Mouse (Mus musculus) MEL-GATA-1-ER (cell line): Measurements from ENCODE around the gene Svop.

ENCODE experiments used
- DNase-seq: peaks from one replicate; pipeline ENCODE4 v3.0.0-alpha.2; 2012; ENCODE audit warnings: low read depth; ENCODE audit errors: extremely low read depth

Gene Svop

DNA sequence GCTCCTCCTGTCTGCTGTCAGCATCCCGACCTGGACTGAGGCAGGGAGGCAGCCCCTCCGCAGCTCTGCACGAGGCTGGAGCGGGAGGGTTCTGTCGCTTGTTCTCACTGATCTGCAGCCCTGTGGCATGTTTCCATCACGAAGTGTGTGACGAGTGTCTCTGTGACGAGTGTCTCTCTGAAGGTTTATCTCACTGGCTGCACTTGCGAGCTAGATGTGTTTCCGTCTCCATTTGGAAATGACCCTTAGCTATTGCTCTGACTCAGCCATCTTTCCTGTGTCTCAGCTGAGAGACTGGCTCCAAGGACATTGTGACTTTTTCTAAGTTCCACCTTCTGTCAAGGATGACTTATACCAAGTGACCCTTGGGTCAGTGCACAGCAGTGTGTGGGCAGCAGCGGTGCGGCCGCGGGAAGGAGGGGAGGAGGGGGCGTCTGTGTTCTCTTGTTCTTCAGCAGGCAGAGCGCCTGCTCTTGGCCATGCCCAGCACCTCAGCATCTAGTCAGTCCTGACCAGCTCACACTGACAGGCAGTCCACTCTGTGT is 15.1 kb upstream of the Svop start:
- no peak for DNase-seq

- DNase-seq, result no peak
These were observed 11.4 kb upstream of the Svop start for GRCm38 (mm10) chr5:114102807-114103206.

DNA sequence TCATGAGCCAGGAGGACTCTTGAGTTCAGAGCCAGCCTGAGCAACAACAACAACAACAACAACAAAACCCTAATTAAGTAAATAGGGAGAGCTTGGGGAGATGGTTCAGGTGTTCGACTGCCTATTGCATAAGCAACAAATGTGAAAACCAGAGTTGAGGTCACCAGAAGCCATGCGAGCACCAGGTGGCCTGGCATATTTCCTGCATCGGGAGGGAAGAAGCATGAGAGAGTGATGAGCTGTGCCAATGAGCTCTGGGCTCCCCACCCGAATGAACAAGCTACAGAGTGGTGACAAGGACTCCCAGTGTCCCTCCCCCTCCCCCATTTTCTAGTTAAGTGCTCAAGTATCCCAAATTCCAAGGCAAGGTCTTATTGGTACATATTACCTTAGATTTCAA is 10.5 kb upstream of the Svop start:
- DNase-seq, result no peak

DNA sequence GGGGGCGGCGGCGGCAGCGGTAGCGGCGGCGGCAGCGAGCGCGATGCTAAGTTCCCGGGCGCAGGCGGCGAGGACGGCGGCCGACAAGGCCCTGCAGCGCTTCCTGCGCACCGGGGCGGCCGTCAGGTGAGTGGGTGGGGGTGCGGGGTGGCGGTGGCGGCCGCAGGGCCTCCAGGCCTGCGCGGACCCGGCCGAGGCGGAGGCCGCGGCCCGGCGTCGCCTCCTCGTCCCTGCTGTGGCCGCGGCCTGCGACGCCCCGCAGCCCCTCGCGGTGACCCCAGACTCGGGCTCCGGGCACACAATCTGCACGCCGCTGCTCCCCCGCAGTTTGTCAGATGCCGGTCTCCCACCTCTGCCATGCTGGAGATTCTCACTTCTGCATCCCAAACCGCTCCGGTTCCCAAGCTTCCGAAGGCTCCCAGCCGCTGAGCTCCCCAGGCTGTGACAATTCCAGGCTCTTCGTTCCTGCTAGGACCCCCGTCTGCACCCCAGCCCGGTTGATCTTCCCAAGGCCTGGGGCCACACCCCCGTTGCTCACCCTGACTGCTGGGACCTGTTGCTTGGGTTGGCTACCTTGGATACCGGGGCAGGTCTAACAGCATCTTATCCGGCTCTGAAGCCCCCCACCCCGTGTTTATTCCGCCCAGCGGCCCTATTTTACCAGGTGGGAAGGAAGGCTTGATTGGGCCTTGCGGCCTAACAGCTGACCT is 9.2 kb upstream of the Svop start:
- no peak for DNase-seq

- peak; percentile 72 for DNase-seq
These were observed 8.5 kb upstream of the Svop start for GRCm38 (mm10) chr5:114099709-114100389.

GRCm38 (mm10) chr5:114090421-114091013 is 853 bp downstream of the Svop start:
- DNase-seq, result no peak

DNA sequence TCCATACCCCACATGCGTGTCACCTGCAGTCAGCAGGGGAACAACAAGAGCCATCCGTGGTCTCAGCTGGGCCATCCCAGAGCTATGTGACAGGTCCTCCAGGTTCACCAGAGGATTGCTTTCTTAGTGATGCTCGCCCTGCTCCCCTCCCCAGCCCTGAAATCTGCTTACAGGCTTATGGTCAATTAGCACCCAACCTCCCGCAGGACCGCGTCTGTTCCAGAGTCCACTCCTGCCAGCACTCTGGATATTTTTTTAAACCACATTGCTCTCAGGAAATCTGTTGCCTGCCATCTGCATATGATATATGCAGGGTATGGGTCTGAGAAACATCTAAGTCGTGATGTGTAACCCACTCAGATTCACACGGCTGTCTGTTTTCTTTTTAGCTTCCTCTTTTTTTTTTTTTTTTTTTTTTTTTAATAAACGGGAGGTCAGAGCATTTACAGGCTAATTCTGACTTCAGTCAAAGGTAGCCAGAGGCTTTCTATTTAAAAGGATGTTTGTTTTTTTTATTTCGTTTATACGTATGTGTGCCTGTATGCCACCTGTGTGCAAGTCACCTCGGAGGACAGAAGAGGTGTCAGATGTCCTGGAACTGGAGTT is 3.4 kb downstream of the Svop start:
- no peak for DNase-seq

DNA sequence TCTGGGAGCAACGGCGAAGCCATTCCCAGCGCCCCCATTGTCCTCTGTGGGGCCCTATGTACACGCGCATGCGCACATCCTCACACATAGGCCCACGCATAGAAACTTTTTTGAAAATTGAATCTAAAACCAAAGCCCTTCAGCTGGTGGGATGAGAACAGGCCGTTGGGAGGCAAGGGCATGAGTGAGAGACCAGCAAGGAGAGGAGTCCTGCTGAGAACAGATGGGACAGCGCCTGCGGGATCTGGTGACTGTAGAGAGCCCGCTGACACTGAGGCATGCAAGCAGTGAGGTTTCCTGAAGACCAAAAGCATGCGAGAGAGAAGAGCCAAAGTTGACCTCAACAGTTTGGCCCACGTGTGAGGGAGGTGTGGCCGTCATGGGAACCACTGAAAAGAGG is 5.9 kb downstream of the Svop start:
- DNase-seq, result no peak

DNA sequence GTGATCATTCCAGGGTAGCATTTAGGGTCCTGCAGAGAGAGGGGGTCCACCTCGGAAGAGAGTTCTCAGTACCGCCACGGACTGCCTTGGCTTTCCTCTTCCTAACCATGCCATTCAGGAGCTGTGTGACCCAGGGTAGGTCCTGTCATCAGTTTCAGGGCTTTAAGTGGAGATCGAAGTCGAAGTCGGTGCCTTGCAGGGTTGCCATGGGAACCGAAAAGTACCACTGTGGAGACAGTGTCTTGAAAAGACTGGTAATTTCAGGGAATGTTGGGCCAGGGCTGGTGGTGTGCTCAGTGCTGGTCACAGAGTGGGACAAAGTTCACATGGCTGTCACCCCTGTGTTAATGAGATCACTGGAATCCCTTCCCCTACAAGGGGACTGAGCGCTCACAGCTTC is 14.4 kb downstream of the Svop start:
- no peak for DNase-seq

- no peak for DNase-seq
These were observed 19.1 kb downstream of the Svop start for GRCm38 (mm10) chr5:114072262-114072661.

GRCm38 (mm10) chr5:114070858-114071257 is 20.5 kb downstream of the Svop start:
- DNase-seq, result no peak

DNA sequence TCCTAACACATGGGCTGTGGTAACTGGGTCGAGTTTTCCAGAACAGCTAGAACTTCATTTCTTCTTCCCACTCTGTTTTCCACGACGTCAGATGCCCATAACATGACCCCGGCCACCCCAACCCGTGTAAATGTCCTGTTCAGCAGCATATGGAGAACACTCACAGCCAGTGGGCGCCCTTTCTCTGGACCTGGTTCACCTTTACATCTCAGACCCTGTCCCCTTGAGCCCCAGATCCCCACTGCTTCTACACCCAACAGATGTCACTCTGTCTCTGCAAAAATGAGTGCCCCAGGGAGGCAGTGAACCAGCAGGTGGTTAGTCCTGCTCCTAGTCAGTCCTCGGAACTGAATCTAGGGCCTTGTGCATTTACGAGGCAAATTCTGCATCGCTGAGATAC is 23.4 kb downstream of the Svop start:
- DNase-seq, result no peak

DNA sequence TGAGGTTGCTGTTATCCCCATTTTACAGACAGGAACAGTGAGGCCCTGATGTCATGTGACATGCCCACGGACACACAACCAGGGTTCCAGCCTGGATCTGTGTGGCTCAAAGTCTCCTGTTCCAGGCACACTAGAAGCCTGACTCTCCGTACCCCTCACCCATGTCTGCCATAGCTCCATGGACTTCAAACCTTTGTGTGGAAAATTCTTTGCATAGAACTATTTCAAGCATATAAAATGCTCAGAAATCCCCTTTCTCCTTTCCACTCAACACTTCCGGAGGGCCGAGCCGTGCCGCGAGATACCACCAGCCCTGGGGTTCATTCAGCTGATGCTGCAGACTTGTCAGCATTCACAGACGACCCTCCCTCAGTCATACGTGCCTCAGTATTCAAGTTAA is 23.8 kb downstream of the Svop start:
- no peak for DNase-seq

- DNase-seq, result no peak
These were observed 24.8 kb downstream of the Svop start for GRCm38 (mm10) chr5:114066601-114067000.

DNA sequence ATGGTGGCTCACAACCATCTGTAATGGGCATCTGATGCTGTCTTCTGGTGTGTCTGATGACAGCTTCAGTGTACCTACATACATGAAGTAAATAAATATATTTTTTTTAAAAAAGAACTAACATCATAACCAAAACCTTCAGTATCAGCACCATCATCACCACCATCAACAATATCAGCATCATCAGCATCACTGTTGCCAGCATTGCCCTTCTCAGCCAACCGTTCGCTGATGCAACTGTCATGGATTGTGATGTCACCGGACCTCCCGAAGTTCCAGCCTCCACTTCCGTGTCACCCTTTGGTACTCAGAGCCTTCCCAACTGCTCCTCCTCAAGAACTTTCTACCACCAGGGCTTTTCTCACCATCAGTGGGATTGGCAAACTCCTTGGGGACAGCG is 26.2 kb downstream of the Svop start, which contains the start of gene Usp30:
Gene Usp30 (plus strand): TSS at position 301 of the 400 bp plus-strand sequence.
- no peak for DNase-seq

GRCm38 (mm10) chr5:114063958-114064357 is 27.4 kb downstream of the Svop start:
- DNase-seq, result no peak

DNA sequence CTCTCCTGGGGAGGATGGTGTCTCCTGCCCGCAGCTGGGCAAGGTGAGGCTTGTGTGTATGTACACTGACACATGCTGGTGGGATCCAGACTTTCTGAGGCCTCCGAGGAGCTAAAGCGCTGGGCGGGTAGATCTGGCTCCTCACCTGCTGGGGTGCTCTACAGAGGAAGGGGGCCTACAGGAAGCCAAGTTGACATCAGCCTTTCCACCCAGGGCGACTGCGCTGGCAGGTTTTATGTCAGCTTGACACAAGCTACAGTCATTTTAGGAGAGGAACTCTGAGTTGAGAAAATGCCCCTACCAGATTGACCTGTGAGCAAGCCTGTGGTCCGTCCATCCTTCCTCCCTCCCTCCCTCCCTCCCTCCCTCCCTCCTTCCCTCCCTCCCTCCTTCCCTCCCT is 29.7 kb downstream of the Svop start:
- no peak for DNase-seq

GRCm38 (mm10) chr5:114057129-114057731 is 34.1 kb downstream of the Svop start:
- no peak for DNase-seq

- peak; percentile 28 for DNase-seq
These were observed 39.1 kb downstream of the Svop start for GRCm38 (mm10) chr5:114052246-114052761.

GRCm38 (mm10) chr5:114048731-114049308 is 42.5 kb downstream of the Svop start:
- no peak for DNase-seq

DNA sequence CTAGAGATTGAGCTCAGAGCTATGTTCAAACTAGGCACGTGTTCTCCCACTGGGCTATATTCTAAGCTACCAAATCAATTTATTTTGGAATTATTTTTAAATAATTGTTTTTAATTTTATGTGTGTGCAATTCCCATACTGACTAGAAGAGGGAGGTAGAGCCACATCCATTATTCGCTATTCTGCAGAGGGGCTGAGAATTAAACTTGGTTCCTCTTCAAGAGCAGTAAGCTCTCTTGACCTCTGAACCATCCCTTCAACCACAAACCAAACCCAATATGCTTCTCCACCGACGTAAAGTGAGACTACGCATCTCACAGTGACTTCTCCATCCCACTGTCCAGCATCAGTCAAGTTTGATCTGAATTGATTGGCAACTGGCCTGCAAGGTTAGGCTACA is 44.2 kb downstream of the Svop start:
- peak; percentile 14 for DNase-seq
